Mouse (Mus musculus) embryonic facial prominence, embryonic 14.5 days (tissue): Measurements from ENCODE around the gene Ltb4r1. TPM values are rescaled to one million over a fixed set of nuclear protein-coding genes. Genes with fewer than 3 reads are reported as not detected.

Source experiments
- ATAC-seq: fragments of 200-750 bp; cut with Nextera tagmentation; 2 replicates; pipeline ENCODE4 v1.8.0; 2017; ENCODE audit warnings: low read depth, moderate number of reproducible peaks, moderate TSS enrichment
- DNase-seq: peaks from one replicate; pipeline ENCODE4 v3.0.0-alpha.2; 2015; ENCODE audit warnings: low spot score
- H3K27ac ChIP-seq: fragments of 300-500 bp; sonication (generic); replicated peaks from 2 replicates; pipeline ENCODE4 v1.5.1; 2014; ENCODE audit warnings: low read depth, mild to moderate bottlenecking, low read length, moderate library complexity
- H3K27me3 ChIP-seq: fragments of 300-500 bp; sonication (generic); replicated peaks from 2 replicates; pipeline ENCODE4 v1.6.1; 2014; ENCODE audit warnings: low read length; ENCODE audit not compliant: control insufficient read depth, insufficient read depth
- H3K36me3 ChIP-seq: fragments of 300-500 bp; sonication (generic); 2 replicates; pipeline ENCODE4 v1.6.1; 2014; ENCODE audit warnings: low read length, mixed read lengths; ENCODE audit not compliant: control insufficient read depth, insufficient read depth
- H3K4me1 ChIP-seq: fragments of 300-500 bp; sonication (generic); 2 replicates; pipeline ENCODE4 v1.6.1; 2014; ENCODE audit warnings: antibody characterized with exemption, low read length; ENCODE audit not compliant: control insufficient read depth, insufficient read depth
- H3K4me2 ChIP-seq: fragments of 300-500 bp; sonication (generic); 2 replicates; pipeline ENCODE4 v1.6.1; 2014; ENCODE audit warnings: low read depth, mild to moderate bottlenecking, low read length, moderate library complexity, mixed read lengths
- H3K4me3 ChIP-seq: fragments of 300-500 bp; sonication (generic); 2 replicates; pipeline ENCODE4 v1.5.1; 2014; ENCODE audit warnings: low read depth, mild to moderate bottlenecking, low read length
- H3K9ac ChIP-seq: fragments of 300-500 bp; sonication (generic); 2 replicates; pipeline ENCODE4 v1.6.1; 2014; ENCODE audit warnings: low read depth, mild to moderate bottlenecking, low read length, moderate library complexity, mixed read lengths
- H3K9me3 ChIP-seq: fragments of 300-500 bp; sonication (generic); 2 replicates; pipeline ENCODE4 v1.6.1; 2016; ENCODE audit warnings: low read length; ENCODE audit not compliant: control insufficient read depth
- WGBS: fragments of 180-500 bp; shearing (Covaris S2); extraction: QIAGEN DNeasy Blood & Tissue Kit; methylation state at CpG from one replicate; pipeline ENCODE4 v1.1.7; 2014; 5-methylcytosine and 5-hydroxymethylcytosine counted together
- polyA plus RNA-seq: library from polyadenylated mRNA; unstranded; fragments of >200 nt; fragmentation: Nextera tagmentation; extraction: Ambion mirVana; gene quantifications from 2 replicates; pipeline ENCODE4 v1.2.1, GENCODE M21; 2014

The Ltb4r1 gene
- polyA plus RNA-seq, 1 experiment from 2014 or later, result 0.56 TPM

DNA sequence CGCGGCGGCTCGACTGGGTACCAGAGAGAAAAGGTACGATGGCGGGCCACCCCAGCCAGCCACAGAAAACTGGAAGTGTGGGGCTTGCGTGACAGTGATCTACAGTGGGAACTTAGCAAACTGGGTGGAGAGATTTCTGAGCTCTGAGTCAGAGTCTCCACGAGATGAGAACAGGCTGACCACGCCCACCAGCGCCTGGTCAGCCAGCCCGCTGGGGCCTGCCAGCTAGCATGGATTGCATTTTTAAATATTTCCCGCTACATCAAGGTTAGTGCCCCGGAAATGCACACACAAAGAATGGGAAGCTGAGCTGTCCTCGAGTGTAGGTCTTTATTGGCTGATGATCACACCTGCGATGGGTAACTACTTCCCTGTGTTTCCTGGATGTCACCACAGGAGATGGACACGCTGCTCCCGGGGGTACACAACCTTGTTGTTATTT is 49.6 kb downstream of the Ltb4r1 start:
- no peak overlapping the region for H3K27ac ChIP-seq
- ATAC-seq, result peak; percentile 66

More for the DNA sequence above, 49.6 kb downstream of the Ltb4r1 start:
- DNase-seq, result peak; percentile 80
- H3K4me3 ChIP-seq, result peak overlapping the region; percentile 40
- no peaks in the 10 kb centered on the region for H3K4me1 ChIP-seq
- H3K4me2 ChIP-seq, result peak overlapping the region; percentile 61
- H3K27me3 ChIP-seq, result no peaks in the 10 kb centered on the region
- no peaks in the 10 kb centered on the region for H3K36me3 ChIP-seq
- no peaks in the 10 kb centered on the region for H3K9me3 ChIP-seq
- WGBS, result 20% methylated on average over 17 of the region's 17 CpGs
- peak overlapping the region; percentile 59 for H3K9ac ChIP-seq

Other genes starting within 250 kb of the Ltb4r1 start
- not detected in 2 replicates for gene Nrl, start 241.0 kb upstream of the Ltb4r1 start, polyA plus RNA-seq
- 28.1 and 32.7 TPM in 2 replicates for gene Pck2, start 225.7 kb upstream of the Ltb4r1 start, polyA plus RNA-seq
- gene Dcaf11, start 206.0 kb upstream of the Ltb4r1 start, polyA plus RNA-seq, result 55.1 and 57.7 TPM in 2 replicates
- gene A730061H03Rik, start 205.6 kb upstream of the Ltb4r1 start, polyA plus RNA-seq, result 1.1 and 1.2 TPM in 2 replicates
- gene Fitm1, start 190.3 kb upstream of the Ltb4r1 start, polyA plus RNA-seq, result 36.5 and 46.9 TPM in 2 replicates
- 119 and 123 TPM in 2 replicates for gene Psme1, start 187.8 kb upstream of the Ltb4r1 start, polyA plus RNA-seq
- 9.9 and 12.6 TPM in 2 replicates for gene Emc9, start 180.7 kb upstream of the Ltb4r1 start, polyA plus RNA-seq
- 249 TPM in 2 replicates for gene Psme2, start 174.8 kb upstream of the Ltb4r1 start, polyA plus RNA-seq
- gene Rnf31, start 174.3 kb upstream of the Ltb4r1 start, polyA plus RNA-seq, result 11.7 and 13.7 TPM in 2 replicates
- gene Irf9, start 162.4 kb upstream of the Ltb4r1 start, polyA plus RNA-seq, result 10.8 and 12.1 TPM in 2 replicates
- gene Rec8, start 147.9 kb upstream of the Ltb4r1 start, polyA plus RNA-seq, result 2.0 and 2.3 TPM in 2 replicates
- 127 and 134 TPM in 2 replicates for gene Ipo4, start 130.0 kb upstream of the Ltb4r1 start, polyA plus RNA-seq
- 0.79 and 2.8 TPM in 2 replicates for gene Gm49378, start 128.1 kb upstream of the Ltb4r1 start, polyA plus RNA-seq
- 106 and 108 TPM in 2 replicates for gene Tm9sf1, start 122.2 kb upstream of the Ltb4r1 start, polyA plus RNA-seq
- 0.97 and 1.0 TPM in 2 replicates for gene Tssk4, start 115.8 kb upstream of the Ltb4r1 start, polyA plus RNA-seq
- 42.6 and 48.3 TPM in 2 replicates for gene Mdp1, start 105.5 kb upstream of the Ltb4r1 start, polyA plus RNA-seq
- 49.6 and 54.8 TPM in 2 replicates for gene Gmpr2, start 94.0 kb upstream of the Ltb4r1 start, polyA plus RNA-seq
- gene Nedd8, start 93.8 kb upstream of the Ltb4r1 start, polyA plus RNA-seq, result 524 and 534 TPM in 2 replicates
- 32.2 and 36.2 TPM in 2 replicates for gene Tinf2, start 84.1 kb upstream of the Ltb4r1 start, polyA plus RNA-seq
- 7.1 and 8.0 TPM in 2 replicates for gene Tgm1, start 52.0 kb upstream of the Ltb4r1 start, polyA plus RNA-seq
- gene Rabggta, start 43.7 kb upstream of the Ltb4r1 start, polyA plus RNA-seq, result 20.7 and 20.9 TPM in 2 replicates
- gene Dhrs1, start 20.3 kb upstream of the Ltb4r1 start, polyA plus RNA-seq, result 76.5 and 83.8 TPM in 2 replicates
- gene Nop9, start 20.3 kb upstream of the Ltb4r1 start, polyA plus RNA-seq, result 32.6 and 36.9 TPM in 2 replicates
- gene Cideb, start 7.5 kb upstream of the Ltb4r1 start, polyA plus RNA-seq, result 0.33 and 0.59 TPM in 2 replicates
- gene Ltb4r2, start 4.5 kb upstream of the Ltb4r1 start, polyA plus RNA-seq, result 0.47 and 0.51 TPM in 2 replicates
- gene Adcy4, start 18.1 kb downstream of the Ltb4r1 start, polyA plus RNA-seq, result 13.4 and 16.2 TPM in 2 replicates
- gene Ripk3, start 22.9 kb downstream of the Ltb4r1 start, polyA plus RNA-seq, result 32.0 and 35.3 TPM in 2 replicates
- gene Nfatc4, start 57.2 kb downstream of the Ltb4r1 start, polyA plus RNA-seq, result 56.5 and 74.7 TPM in 2 replicates
- gene Nynrin, start 88.0 kb downstream of the Ltb4r1 start, polyA plus RNA-seq, result 15.6 and 19.5 TPM in 2 replicates
- 0.25 and 0.50 TPM in 2 replicates for gene Cbln3, start 118.4 kb downstream of the Ltb4r1 start, polyA plus RNA-seq
- 9.1 and 9.7 TPM in 2 replicates for gene Khnyn, start 119.0 kb downstream of the Ltb4r1 start, polyA plus RNA-seq
- 56.9 and 71.5 TPM in 2 replicates for gene Sdr39u1, start 134.3 kb downstream of the Ltb4r1 start, polyA plus RNA-seq
- 129 and 233 TPM in 2 replicates for gene Cma1, start 178.7 kb downstream of the Ltb4r1 start, polyA plus RNA-seq
- 0.21 TPM in 1 of 2 replicates, not detected in the other for gene Cma2, start 185.0 kb downstream of the Ltb4r1 start, polyA plus RNA-seq